Mouse (Mus musculus): ENCODE data around the gene Asb18. TPM values are rescaled to one million over a fixed set of nuclear protein-coding genes. Genes with fewer than 3 reads are reported as not detected.

Gene Asb18
- total and polyA plus RNA-seq, 3 experiments = not detected

DNA sequence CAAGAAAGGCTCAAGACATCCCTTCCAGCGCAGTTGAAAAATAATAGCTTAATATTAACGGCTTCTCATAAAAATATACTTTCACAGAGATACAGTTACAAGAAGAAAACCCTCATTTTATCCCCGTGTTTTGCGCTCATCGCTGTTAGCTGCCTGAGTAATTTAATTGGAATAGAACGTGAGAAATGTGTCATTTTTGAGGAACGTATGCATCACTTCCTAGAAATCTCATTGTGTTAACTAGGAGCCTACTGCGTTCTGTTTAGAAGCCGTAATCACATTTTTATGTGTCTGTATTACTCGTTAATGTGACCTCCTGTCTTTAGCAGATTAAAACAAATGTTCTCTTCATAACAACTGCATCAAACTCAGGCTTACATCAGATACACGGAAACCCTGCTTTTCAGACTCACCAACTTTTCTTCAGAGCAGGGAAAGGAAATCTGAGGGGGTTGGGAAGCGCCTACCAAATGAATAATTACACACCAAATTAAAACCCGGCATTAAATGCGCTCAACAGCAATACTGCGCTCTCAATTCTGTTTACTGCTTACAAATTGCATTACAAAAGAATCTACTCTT lies 72.0 kb downstream of the Asb18 start:
- Histone ChIP-seq H3K27me3 (ENCODE audit: control insufficient read depth in 1 of 2, insufficient read depth in 2 of 2, low read length in 2 of 2) (no peaks in the 10 kb centered on the region), H3K27ac (ENCODE audit: control insufficient read depth, low read depth, low read length) (no peak overlapping the region), H3K9me3 (replicated peaks; ENCODE audit: insufficient read depth, low read length) (no peaks in the 10 kb centered on the region), H3K4me1 (ENCODE audit: control insufficient read depth in 1 of 2, insufficient read depth in 2 of 2, low read length in 2 of 2) (no peaks in the 10 kb centered on the region), H3K4me3 (ENCODE audit: control insufficient read depth in 1 of 2, insufficient read depth in 1 of 2, low read depth in 2 of 2, low read length in 2 of 2) (no peak overlapping the region), H3K36me3 (ENCODE audit: control insufficient read depth in 1 of 2, insufficient read depth in 2 of 2, low read length in 2 of 2) (no peaks in the 10 kb centered on the region), H3K79me2 (ENCODE audit: control insufficient read depth, insufficient read depth, low read length, poor library complexity) (no peaks in the 10 kb centered on the region), H3K9ac (ENCODE audit: control insufficient read depth, low read depth, low read length, poor library complexity, severe bottlenecking) (no peak overlapping the region)
- no peak for TF ChIP-seq TCF12 (IDR thresholded peaks at IDR 0.05; ENCODE audit: low read depth, low read length)
- no peak for TF ChIP-seq MYB (IDR thresholded peaks at IDR 0.05; ENCODE audit: low read depth, low read length)
- TF ChIP-seq E2F4 (IDR thresholded peaks at IDR 0.05; ENCODE audit: borderline replicate concordance, low read depth, low read length) = no peak
- no peak for TF ChIP-seq TBP (IDR thresholded peaks at IDR 0.05; ENCODE audit: low read depth, low read length)
- TF ChIP-seq GABPA (IDR thresholded peaks at IDR 0.05; ENCODE audit: low read depth, low read length) = no peak
- no peak for TF ChIP-seq EP300 (IDR thresholded peaks at IDR 0.05; ENCODE audit: low read depth in 1 of 2, low read length in 2 of 2)
- TF ChIP-seq CHD1 (IDR thresholded peaks at IDR 0.05; ENCODE audit: low read depth, low read length) = no peak
- TF ChIP-seq MEF2A (IDR thresholded peaks at IDR 0.05; ENCODE audit: extremely low read depth, insufficient replicate concordance, low read depth, low read length, poor library complexity, severe bottlenecking) = no peak
- TF ChIP-seq SIN3A (IDR thresholded peaks at IDR 0.05; ENCODE audit: low read length) = no peak
- no peak for TF ChIP-seq KAT2A (conservative IDR thresholded peaks at IDR 0.05; ENCODE audit: low read depth, low read length)
- no peak for TF ChIP-seq NRF1 (IDR thresholded peaks at IDR 0.05; ENCODE audit: insufficient read depth, low read depth, low read length, poor library complexity, severe bottlenecking)
- no peak for TF ChIP-seq POLR2AphosphoS5 (IDR thresholded peaks at IDR 0.05; ENCODE audit: borderline replicate concordance, low read depth, low read length)
- no peak for TF ChIP-seq ZKSCAN1 (IDR thresholded peaks at IDR 0.05; ENCODE audit: low read depth, low read length)
- TF ChIP-seq UBTF (IDR thresholded peaks at IDR 0.05; ENCODE audit: borderline replicate concordance, insufficient read depth, low read depth, low read length) = no peak
- TF ChIP-seq BHLHE40 (IDR thresholded peaks at IDR 0.05; ENCODE audit: borderline replicate concordance, low read depth, low read length) = no peak
- no peak for TF ChIP-seq RCOR1 (IDR thresholded peaks at IDR 0.05; ENCODE audit: low read depth, low read length)
- no peak for TF ChIP-seq ELF1 (IDR thresholded peaks at IDR 0.05; ENCODE audit: low read depth, low read length)
- no peak for TF ChIP-seq JUND (IDR thresholded peaks at IDR 0.05; ENCODE audit: low read depth, low read length)
- TF ChIP-seq ZC3H11A (IDR thresholded peaks at IDR 0.05; ENCODE audit: low read depth, low read length) = no peak
- no peak for DNase-seq (ENCODE audit: low read depth, low spot score)
